Mouse (Mus musculus) midbrain, embryonic 14.5 days (tissue): ENCODE data around the gene Ak1. TPM values are rescaled to one million over a fixed set of nuclear protein-coding genes. Genes with fewer than 3 reads are reported as not detected.

Experiments used
- ATAC-seq: fragments of 200-750 bp; cut with Nextera tagmentation; 2 replicates; pipeline ENCODE4 v1.8.0; 2017; ENCODE audit warnings: moderate number of reproducible peaks, moderate library complexity; ENCODE audit not compliant: low FRiP score, low TSS enrichment
- DNase-seq: peaks from one replicate; pipeline ENCODE4 v3.0.0-alpha.2; 2015
- H3K27ac ChIP-seq: fragments of 300-500 bp; sonication (generic); replicated peaks from 2 replicates; pipeline ENCODE4 v1.5.1; 2014; ENCODE audit warnings: mild to moderate bottlenecking, low read depth, low read length, moderate library complexity
- H3K27me3 ChIP-seq: fragments of 300-500 bp; sonication (generic); 2 replicates; pipeline ENCODE4 v1.6.1; 2014; ENCODE audit warnings: low read length, control low read depth, mixed read lengths; ENCODE audit not compliant: control insufficient read depth, insufficient read depth
- H3K36me3 ChIP-seq: fragments of 300-500 bp; sonication (generic); 2 replicates; pipeline ENCODE4 v1.6.1; 2014; ENCODE audit warnings: low read length, control low read depth; ENCODE audit not compliant: control insufficient read depth, insufficient read depth
- H3K4me1 ChIP-seq: fragments of 300-500 bp; sonication (generic); 2 replicates; pipeline ENCODE4 v1.6.1; 2014; ENCODE audit warnings: mild to moderate bottlenecking, antibody characterized with exemption, low read length, control low read depth; ENCODE audit not compliant: control insufficient read depth, insufficient read depth
- H3K4me2 ChIP-seq: fragments of 300-500 bp; sonication (generic); 2 replicates; pipeline ENCODE4 v1.6.1; 2014; ENCODE audit warnings: mild to moderate bottlenecking, low read length, moderate library complexity
- H3K4me3 ChIP-seq: fragments of 300-500 bp; sonication (generic); replicated peaks from 2 replicates; pipeline ENCODE4 v1.5.1; 2014; ENCODE audit warnings: low read depth, low read length
- H3K9ac ChIP-seq: fragments of 300-500 bp; sonication (generic); replicated peaks from 2 replicates; pipeline ENCODE4 v1.6.1; 2014; ENCODE audit warnings: mild to moderate bottlenecking, low read length, moderate library complexity
- H3K9me3 ChIP-seq: fragments of 300-500 bp; sonication (generic); 2 replicates; pipeline ENCODE4 v1.6.1; 2016; ENCODE audit warnings: low read length, control low read depth, mixed read lengths; ENCODE audit not compliant: control insufficient read depth
- WGBS: fragments of 180-500 bp; shearing (Covaris S2); extraction: QIAGEN DNeasy Blood & Tissue Kit; methylation state at CpG from one replicate; pipeline ENCODE4 v1.1.7; 2014; 5-methylcytosine and 5-hydroxymethylcytosine counted together
- polyA plus RNA-seq: library from polyadenylated mRNA; unstranded; fragments of >200 nt; fragmentation: Nextera tagmentation; extraction: Ambion mirVana; gene quantifications from 2 replicates; pipeline ENCODE4 v1.2.1, GENCODE M21; 2014

The Ak1 gene
- polyA plus RNA-seq, 1 experiment from 2014 or later: 69.2 TPM

DNA sequence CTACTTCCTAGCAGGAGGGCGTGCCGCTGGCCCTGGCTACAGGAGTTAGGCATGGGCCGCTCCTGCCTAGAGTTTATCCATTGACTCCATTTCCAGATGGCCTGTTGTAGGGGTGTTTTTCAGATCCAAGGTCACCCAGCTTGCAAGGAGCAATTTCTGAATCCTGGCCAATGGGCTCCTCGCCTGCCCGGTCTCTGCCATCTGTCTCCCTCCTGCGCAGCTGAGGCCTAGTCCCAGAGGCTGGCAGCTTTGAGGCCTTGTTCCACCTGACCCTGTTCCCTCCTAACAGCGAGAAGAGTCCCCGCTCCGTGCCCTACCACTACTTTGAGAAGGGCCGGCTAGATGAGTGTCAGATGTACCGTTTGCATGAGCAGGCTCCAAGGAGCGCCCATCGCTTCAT lies 24.8 kb upstream of the Ak1 start:
- Histone ChIP-seq H3K4me1 (no peaks in the 10 kb centered on the region), H3K4me3 (no peak overlapping the region), H3K36me3 (no peaks in the 10 kb centered on the region), H3K27ac (no peak overlapping the region), H3K27me3 (no peaks in the 10 kb centered on the region), H3K9ac (no peak overlapping the region), H3K9me3 (no peaks in the 10 kb centered on the region), H3K4me2 (no peak overlapping the region)
- 81% methylated on average over 13 of the region's 13 CpGs for WGBS
- ATAC-seq (no peak), DNase-seq (no peak)

DNA sequence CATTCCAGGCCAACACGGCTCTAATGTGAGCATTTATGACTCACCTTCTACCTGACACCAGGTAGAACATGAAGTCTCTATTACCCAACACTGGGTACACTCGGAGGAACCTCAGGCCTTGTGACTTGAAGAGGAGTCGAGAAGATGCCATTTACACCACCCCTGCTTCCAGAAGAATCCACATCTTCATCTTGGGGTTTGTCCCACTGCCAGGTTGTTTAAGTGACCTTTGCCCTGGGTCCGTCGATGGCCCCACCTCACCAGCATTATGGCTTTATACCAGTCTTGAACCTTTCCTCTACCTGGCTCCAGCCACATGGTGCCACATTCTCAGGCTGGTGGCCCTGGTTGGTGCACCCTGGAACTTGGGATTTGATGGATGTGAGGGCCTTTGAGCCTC lies 24.3 kb upstream of the Ak1 start:
- H3K36me3 ChIP-seq: no peaks in the 10 kb centered on the region
- no peak overlapping the region for H3K4me3 ChIP-seq
- 87% methylated on average over 5 of the region's 5 CpGs for WGBS
- no peak overlapping the region for H3K9ac ChIP-seq
- no peaks in the 10 kb centered on the region for H3K27me3 ChIP-seq
- no peak overlapping the region for H3K4me2 ChIP-seq
- H3K27ac ChIP-seq: no peak overlapping the region
- H3K4me1 ChIP-seq: no peaks in the 10 kb centered on the region
- no peak for ATAC-seq
- DNase-seq: no peak
- no peaks in the 10 kb centered on the region for H3K9me3 ChIP-seq

DNA sequence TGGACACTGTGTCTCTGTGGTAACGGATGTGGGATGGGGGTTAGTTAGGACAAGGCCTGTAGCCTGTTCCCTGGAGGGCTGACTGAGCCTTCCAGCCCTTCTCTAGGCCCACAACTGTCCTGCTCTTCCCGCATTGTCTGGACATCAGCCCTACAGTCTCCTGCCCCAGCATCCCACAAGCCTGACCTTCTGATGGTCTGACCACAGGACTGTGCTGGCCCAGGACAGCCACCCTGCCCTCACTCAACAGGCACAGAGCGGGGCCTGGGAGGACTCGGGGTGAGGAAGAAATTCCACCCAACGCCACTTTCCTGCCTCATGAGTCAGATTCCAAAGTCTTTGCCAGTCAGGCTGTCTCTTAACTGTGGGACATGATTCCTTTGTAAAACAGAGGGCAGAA lies 23.9 kb upstream of the Ak1 start:
- Histone ChIP-seq H3K4me3 (no peak overlapping the region), H3K4me1 (0 out of 2 replicates have a peak, but pooled peaks cover 3% of the 10 kb centered on the region), H3K9me3 (no peaks in the 10 kb centered on the region), H3K27me3 (no peaks in the 10 kb centered on the region), H3K36me3 (no peaks in the 10 kb centered on the region), H3K27ac (no peak overlapping the region), H3K9ac (no peak overlapping the region), H3K4me2 (no peak overlapping the region)
- WGBS: 86% methylated on average over 5 of the region's 5 CpGs
- no peak for ATAC-seq
- no peak for DNase-seq

DNA sequence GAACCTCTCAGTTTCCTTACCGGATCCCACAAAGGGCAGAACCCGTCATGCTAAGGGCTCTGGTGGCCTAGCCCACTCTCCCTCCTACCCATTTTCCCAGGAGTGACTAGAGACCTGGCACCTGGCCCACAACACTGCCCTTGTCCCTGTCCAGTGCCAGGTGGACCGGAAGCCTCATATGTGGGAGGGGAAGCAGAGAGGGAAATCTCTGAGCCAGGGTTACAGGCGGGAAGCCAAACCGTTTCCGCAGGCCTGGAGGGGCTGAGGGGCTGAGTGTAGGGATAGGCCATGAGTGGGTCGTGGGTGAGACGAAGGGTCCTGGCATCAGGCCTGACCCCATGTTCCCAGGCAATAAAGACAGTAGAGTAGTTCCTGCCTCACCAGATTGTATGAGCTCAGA lies 23.1 kb upstream of the Ak1 start:
- H3K36me3 ChIP-seq: no peaks in the 10 kb centered on the region
- H3K9ac ChIP-seq: no peak overlapping the region
- no peak overlapping the region for H3K4me3 ChIP-seq
- H3K27me3 ChIP-seq: no peaks in the 10 kb centered on the region
- no peaks in the 10 kb centered on the region for H3K9me3 ChIP-seq
- H3K27ac ChIP-seq: no peak overlapping the region
- 96% methylated on average over 8 of the region's 8 CpGs for WGBS
- DNase-seq (no peak), ATAC-seq (no peak)
- H3K4me2 ChIP-seq: no peak overlapping the region
- H3K4me1 ChIP-seq: 0 out of 2 replicates have a peak, but pooled peaks cover 3% of the 10 kb centered on the region

DNA sequence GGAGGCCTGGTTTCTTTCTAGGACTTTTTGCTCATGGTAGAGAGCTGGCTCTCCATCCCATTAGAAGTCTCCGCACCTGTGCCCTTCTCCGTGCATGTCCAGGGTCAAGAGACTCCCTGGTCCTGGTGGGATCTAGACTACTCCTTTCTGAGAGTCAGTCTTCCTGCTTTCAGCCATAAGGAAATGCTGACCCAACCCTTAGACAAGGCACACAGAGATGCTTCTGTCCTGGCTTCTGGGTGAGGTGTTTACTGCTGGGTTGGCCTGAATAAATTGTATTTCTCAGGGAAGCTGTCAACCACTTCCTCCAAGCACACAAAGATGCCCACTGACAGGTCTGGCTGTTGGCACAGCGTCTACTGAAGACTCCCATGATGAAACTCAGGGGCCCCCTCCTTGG lies 22.1 kb upstream of the Ak1 start, which contains the start of gene St6galnac6:
St6galnac6 (plus strand) TSS at position 301 of the 400 bp plus-strand sequence.
- Histone ChIP-seq H3K4me3 (no peak within 1 kb of the TSS), H3K27me3 (no peaks in the 10 kb centered on the region), H3K4me1 (0 out of 2 replicates have a peak, but pooled peaks cover 3% of the 10 kb centered on the region), H3K36me3 (no peaks in the 10 kb centered on the region), H3K4me2 (no peak within 1 kb of the TSS), H3K9me3 (no peaks in the 10 kb centered on the region), H3K27ac (no peak within 1 kb of the TSS), H3K9ac (no peak within 1 kb of the TSS)
- WGBS: 88% methylated on average over 3 of the region's 3 CpGs
- no peak for DNase-seq
- ATAC-seq: no peak

DNA sequence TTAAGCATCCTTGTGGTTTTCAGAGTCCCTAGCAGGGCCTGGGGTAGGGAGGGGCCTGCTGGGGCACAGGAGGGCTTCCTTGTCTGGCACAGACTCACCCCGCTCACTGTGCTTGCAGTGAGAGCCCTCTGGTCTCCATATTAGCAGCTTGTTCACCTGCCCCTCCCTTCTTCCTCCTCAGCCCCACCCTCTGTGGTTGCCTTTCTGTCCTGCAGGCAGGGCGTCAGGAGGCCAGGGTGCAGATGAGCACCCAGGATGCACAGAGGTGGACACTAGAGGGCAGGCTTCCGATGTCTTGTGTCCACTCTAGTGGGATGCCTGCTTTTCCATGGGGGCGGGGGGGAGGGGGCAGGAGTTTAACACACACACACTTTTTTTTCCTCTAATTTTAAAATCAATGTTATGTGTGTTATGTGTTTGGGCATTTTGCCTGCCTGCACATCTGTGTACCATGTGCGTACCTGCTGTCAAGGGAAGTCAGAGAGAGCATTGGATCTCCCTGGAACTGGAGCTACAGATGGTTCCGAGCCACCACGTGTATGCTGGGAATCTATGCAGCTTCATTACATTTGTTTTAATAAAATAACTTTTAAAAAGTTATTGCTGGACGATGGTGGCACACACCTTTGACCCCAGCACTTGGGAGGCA lies 20.0 kb upstream of the Ak1 start:
- 42% methylated on average over 8 of the region's 8 CpGs for WGBS
- Histone ChIP-seq H3K27ac (no peak overlapping the region), H3K9ac (no peak overlapping the region), H3K4me1 (0 out of 2 replicates have a peak, but pooled peaks cover 3% of the 10 kb centered on the region), H3K27me3 (no peaks in the 10 kb centered on the region), H3K9me3 (no peaks in the 10 kb centered on the region), H3K36me3 (no peaks in the 10 kb centered on the region), H3K4me2 (no peak overlapping the region), H3K4me3 (no peak overlapping the region)
- peak; percentile 49 for DNase-seq
- ATAC-seq: no peak

DNA sequence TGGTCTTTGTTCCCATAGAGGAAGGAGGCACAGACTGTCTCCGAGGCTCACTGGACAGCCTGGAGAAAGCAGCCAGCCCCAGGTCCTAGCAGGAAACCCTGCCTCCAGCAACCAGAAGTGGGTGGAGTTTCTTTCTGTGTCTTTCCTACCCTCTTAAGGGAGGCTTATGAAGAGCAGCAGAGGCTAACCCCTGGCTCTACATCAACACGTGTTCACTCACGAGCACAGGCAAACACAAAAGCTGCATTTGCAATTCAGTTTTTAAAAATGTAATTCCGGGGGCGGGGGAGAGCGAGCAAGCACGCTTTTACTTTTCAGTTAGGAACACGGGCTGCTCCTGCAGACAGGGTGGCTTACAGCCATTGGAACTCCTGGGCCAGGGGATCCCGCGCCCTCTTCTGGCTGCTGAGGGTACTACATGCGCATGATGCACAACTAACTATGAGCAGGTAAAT lies 18.9 kb upstream of the Ak1 start:
- H3K4me2 ChIP-seq: peak overlapping the region; percentile 37
- H3K27me3 ChIP-seq: no peaks in the 10 kb centered on the region
- H3K36me3 ChIP-seq: no peaks in the 10 kb centered on the region
- 1% methylated on average over 11 of the region's 11 CpGs for WGBS
- H3K4me3 ChIP-seq: no peak overlapping the region
- DNase-seq (peak; percentile 83), ATAC-seq (no peak)
- 0 out of 2 replicates have a peak, but pooled peaks cover 3% of the 10 kb centered on the region for H3K4me1 ChIP-seq
- H3K27ac ChIP-seq: no peak overlapping the region
- H3K9me3 ChIP-seq: no peaks in the 10 kb centered on the region
- H3K9ac ChIP-seq: no peak overlapping the region

DNA sequence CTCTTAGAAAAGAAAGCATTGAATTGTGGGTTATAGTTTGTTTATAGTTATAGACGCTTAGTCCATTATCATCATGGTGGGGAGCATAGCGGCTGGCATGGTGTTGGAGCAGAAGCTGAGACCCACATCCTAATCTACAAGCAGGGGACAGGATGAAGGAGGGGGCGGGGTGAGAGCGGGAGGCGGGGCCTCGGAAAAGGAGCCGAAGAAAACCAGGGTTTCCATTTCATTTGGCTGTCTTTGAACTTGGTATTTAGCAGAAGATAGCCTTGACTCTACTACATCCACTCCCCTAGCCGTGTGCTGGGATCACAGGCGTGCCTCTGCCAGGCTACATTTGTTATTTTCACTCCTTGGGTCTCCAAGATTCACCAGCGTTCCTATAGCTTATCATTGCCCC lies 16.9 kb upstream of the Ak1 start:
- no peaks in the 10 kb centered on the region for H3K9me3 ChIP-seq
- ATAC-seq (no peak), DNase-seq (no peak)
- no peak overlapping the region for H3K4me2 ChIP-seq
- H3K4me1 ChIP-seq: peaks cover 8% of the 10 kb centered on the region; the same call in 1 of the 2 replicates
- H3K4me3 ChIP-seq: no peak overlapping the region
- H3K27ac ChIP-seq: no peak overlapping the region
- H3K9ac ChIP-seq: no peak overlapping the region
- WGBS: 57% methylated on average over 10 of the region's 10 CpGs
- H3K27me3 ChIP-seq: no peaks in the 10 kb centered on the region
- no peaks in the 10 kb centered on the region for H3K36me3 ChIP-seq
